Mouse (Mus musculus) B cell, adult 67 days (primary cell): ENCODE data around the gene Vrk1. TPM values are rescaled to one million over a fixed set of nuclear protein-coding genes. Genes with fewer than 3 reads are reported as not detected.

Experiments used
- total RNA-seq, 2 experiments: library from RNA; stranded (reverse); gene quantifications; 4 replicates each; pipeline ENCODE4 v1.2.4; 2023

The Vrk1 gene
- total RNA-seq, result 10 to 100 TPM; 44.6 to 46.9 TPM

DNA sequence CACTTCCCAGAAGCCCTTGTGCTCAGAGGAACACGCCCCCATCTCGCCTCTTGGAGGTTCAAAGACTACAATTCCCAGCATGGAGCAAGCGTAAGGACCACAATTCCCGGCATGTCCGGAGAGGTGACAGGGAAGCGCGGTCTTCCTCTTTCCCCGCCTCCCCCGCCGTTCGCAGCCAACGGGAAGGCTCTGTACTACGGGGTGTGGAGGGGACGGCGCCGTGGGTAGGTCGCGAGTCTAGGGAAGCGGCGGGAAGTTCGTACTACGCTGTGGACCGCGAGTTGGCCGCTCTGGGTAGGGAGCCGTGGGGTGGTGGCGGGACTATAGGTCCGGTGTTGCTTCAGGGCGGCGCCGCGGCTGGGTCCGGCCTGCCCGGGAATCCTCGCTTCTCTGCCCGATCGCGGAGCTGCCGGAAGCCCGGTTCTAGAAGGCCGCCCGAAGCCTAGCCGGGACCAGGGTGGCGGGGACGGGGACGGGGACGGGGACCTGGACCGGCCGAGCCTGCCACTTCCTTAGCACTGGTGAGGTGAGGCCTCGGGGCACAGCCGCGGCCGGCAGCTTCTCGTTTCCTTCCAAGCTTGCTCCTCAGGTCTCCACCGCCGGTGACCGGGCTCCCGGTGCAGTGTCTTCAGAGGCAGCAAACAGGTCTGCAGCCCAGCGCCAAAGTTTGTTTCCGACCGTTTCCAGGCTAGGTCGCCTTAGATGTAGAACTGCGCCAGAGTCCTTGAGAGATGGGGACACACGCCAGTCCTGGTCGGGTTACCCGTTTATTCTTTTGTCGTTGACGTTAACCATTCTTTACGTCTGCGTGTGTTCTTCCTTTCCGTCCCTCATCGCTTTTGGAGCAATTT, at the start of gene Vrk1:
Gene Vrk1 (plus strand): TSS at position 164 of the 851 bp plus-strand sequence.

Other genes with a start within 250 kb of the Vrk1 start
- 100 to 1,000 TPM; 210 to 229 TPM for gene Papola, start 225.5 kb upstream of the Vrk1 start, total RNA-seq